Mouse (Mus musculus) myocyte (in vitro differentiated cells): ENCODE measurements at regions not wholly inside any gene's neighbourhood (a gene's known extent, or its start where the extent isn't known, plus 50 kb on each side); places are given as distances from the start of the nearest gene placed in this dataset.
"Not testable (repeated sequence)": the region's sequence is repeated elsewhere in the genome, so short reads cannot be mapped to it uniquely, and the experiment has no call there.

Source experiments
- MYOD1 ChIP-seq, 3 experiments: IDR thresholded peaks; one replicate each; pipeline ENCODE4 v1.6.1; 2011; ENCODE audit warnings: control low read depth in 2 of 3, low read depth in 2 of 3, mild to moderate bottlenecking in 2 of 3, moderate library complexity in 1 of 3; ENCODE audit not compliant: insufficient read length in 2 of 3, control insufficient read depth in 1 of 3
- POLR2A ChIP-seq: IDR thresholded peaks from one replicate; pipeline ENCODE4 v1.6.1; 2011; ENCODE audit warnings: low read depth, mild to moderate bottlenecking, control low read depth, moderate library complexity; ENCODE audit not compliant: insufficient read length

GRCm38 (mm10) chr10:54667791-54668190 lies 591.4 kb upstream of the Man1a start:
- TF ChIP-seq MYOD1 (IDR thresholded peaks at IDR 0.05; ENCODE audit: control insufficient read depth in 1 of 3, insufficient read length in 2 of 3, low read depth in 2 of 3); POLR2A: not testable (repeated sequence)
